Mouse (Mus musculus) brown adipose tissue, adult 24 weeks (tissue): ENCODE results near the gene Crcp. TPM values are rescaled to one million over a fixed set of nuclear protein-coding genes. Genes with fewer than 3 reads are reported as not detected.

Experiments used
- H3K27ac ChIP-seq: fragments of 200-500 bp; replicated peaks from 2 replicates; pipeline ENCODE4 v1.5.1; 2012; ENCODE audit warnings: low read depth, mild to moderate bottlenecking, low read length
- H3K4me1 ChIP-seq: fragments of 200-500 bp; 2 replicates; pipeline ENCODE4 v1.6.1; 2012; ENCODE audit warnings: low read length, mixed read lengths; ENCODE audit not compliant: control insufficient read depth, insufficient read depth, insufficient read length
- H3K4me3 ChIP-seq: fragments of 200-500 bp; 2 replicates; pipeline ENCODE4 v1.5.1; 2012; ENCODE audit warnings: low read depth, mild to moderate bottlenecking, low read length, moderate library complexity; ENCODE audit not compliant: insufficient read depth
- polyA plus RNA-seq: library from polyadenylated mRNA; stranded (reverse); fragments of >200 nt; gene quantifications from 2 replicates; pipeline ENCODE4 v1.2.4, GENCODE M21; 2012; ENCODE audit not compliant: missing spikeins, insufficient read depth, insufficient read length

The Crcp gene
- 21.9 and 23.3 TPM in 2 replicates for polyA plus RNA-seq

- peak within 1 kb of the TSS; percentile 94 for H3K4me3 ChIP-seq
- H3K4me1 ChIP-seq, result peaks cover 10% of the 10 kb centered on the region
- H3K27ac ChIP-seq, result peak within 1 kb of the TSS; percentile 90
Observed at GRCm38 (mm10) chr5:130029142-130029897, at the start of gene Crcp, which contains the start of gene Asl. Gene Crcp, plus strand, starts transcription at chr5:130029290. Gene Asl, minus strand, starts transcription at chr5:130029247.

- no peaks in the 10 kb centered on the region for H3K4me1 ChIP-seq
- H3K4me3 ChIP-seq, result no peak overlapping the region
- no peak overlapping the region for H3K27ac ChIP-seq
Observed at GRCm38 (mm10) chr5:129980216-129980615, 48.9 kb upstream of the Crcp start.

GRCm38 (mm10) chr5:129989376-129989775 is 39.7 kb upstream of the Crcp start:
- peak overlapping the region; percentile 20 for H3K27ac ChIP-seq
- H3K4me1 ChIP-seq, result peaks cover 2% of the 10 kb centered on the region; the same call in 1 of the 2 replicates
- H3K4me3 ChIP-seq, result no peak overlapping the region

GRCm38 (mm10) chr5:129991898-129992297 is 37.2 kb upstream of the Crcp start:
- Histone ChIP-seq H3K27ac (no peak overlapping the region), H3K4me1 (peaks cover 2% of the 10 kb centered on the region; the same call in 1 of the 2 replicates), H3K4me3 (no peak overlapping the region)

- Histone ChIP-seq H3K4me3 (no peak overlapping the region), H3K4me1 (peaks cover 2% of the 10 kb centered on the region; the same call in 1 of the 2 replicates), H3K27ac (no peak overlapping the region)
Observed at GRCm38 (mm10) chr5:129993374-129993773, 35.7 kb upstream of the Crcp start.

GRCm38 (mm10) chr5:129994989-129995388 is 34.1 kb upstream of the Crcp start:
- Histone ChIP-seq H3K27ac (no peak overlapping the region), H3K4me3 (no peak overlapping the region), H3K4me1 (peaks cover under 1% of the 10 kb centered on the region; the same call in 1 of the 2 replicates)

- H3K4me3 ChIP-seq, result no peak overlapping the region
- 0 out of 2 replicates have a peak, but pooled peaks cover 3% of the 10 kb centered on the region for H3K4me1 ChIP-seq
- no peak overlapping the region for H3K27ac ChIP-seq
Observed at GRCm38 (mm10) chr5:129997700-129998099, 31.4 kb upstream of the Crcp start.

- Histone ChIP-seq H3K4me1 (peaks cover 8% of the 10 kb centered on the region; the same call in 1 of the 2 replicates), H3K4me3 (no peak overlapping the region), H3K27ac (no peak overlapping the region)
Observed at GRCm38 (mm10) chr5:129999097-129999496, 30.0 kb upstream of the Crcp start.

- Histone ChIP-seq H3K4me1 (peaks cover 8% of the 10 kb centered on the region; the same call in 1 of the 2 replicates), H3K27ac (peak overlapping the region; percentile 40), H3K4me3 (no peak overlapping the region)
Observed at GRCm38 (mm10) chr5:130000735-130001134, 28.4 kb upstream of the Crcp start.

GRCm38 (mm10) chr5:130001356-130001987 is 27.6 kb upstream of the Crcp start:
- Histone ChIP-seq H3K4me3 (peak overlapping the region; percentile 90), H3K27ac (peak overlapping the region; percentile 40), H3K4me1 (peaks cover 8% of the 10 kb centered on the region; the same call in 1 of the 2 replicates)

GRCm38 (mm10) chr5:130002301-130003146 is 26.6 kb upstream of the Crcp start, which contains the start of gene Gusb:
Gene Gusb, minus strand, starts transcription at chr5:130003049.
- Histone ChIP-seq H3K27ac (peak within 1 kb of the TSS; percentile 96), H3K4me3 (peak within 1 kb of the TSS; percentile 90), H3K4me1 (peaks cover 8% of the 10 kb centered on the region; the same call in 1 of the 2 replicates)

- H3K4me1 ChIP-seq, result peaks cover 8% of the 10 kb centered on the region; the same call in 1 of the 2 replicates
- H3K27ac ChIP-seq, result peak overlapping the region; percentile 96
- peak overlapping the region; percentile 90 for H3K4me3 ChIP-seq
Observed at GRCm38 (mm10) chr5:130003229-130003628, 25.9 kb upstream of the Crcp start.

- H3K4me3 ChIP-seq, result no peak overlapping the region
- no peak overlapping the region for H3K27ac ChIP-seq
- H3K4me1 ChIP-seq, result peaks cover 5% of the 10 kb centered on the region; the same call in 1 of the 2 replicates
Observed at GRCm38 (mm10) chr5:130007344-130007743, 21.7 kb upstream of the Crcp start.

- no peak overlapping the region for H3K4me3 ChIP-seq
- no peak overlapping the region for H3K27ac ChIP-seq
- peaks cover 3% of the 10 kb centered on the region; the same call in 1 of the 2 replicates for H3K4me1 ChIP-seq
Observed at GRCm38 (mm10) chr5:130008034-130008590, 21.0 kb upstream of the Crcp start.
